Mouse (Mus musculus): ENCODE measurements around the gene Dlg4. TPM values are rescaled to one million over a fixed set of nuclear protein-coding genes. Genes with fewer than 3 reads are reported as not detected.
"Not testable (repeated sequence)": the region's sequence is repeated elsewhere in the genome, so short reads cannot be mapped to it uniquely, and the experiment has no call there.

Gene Dlg4
- polyA plus RNA-seq, 1 experiment from 2014 or later: 48.1 TPM

DNA sequence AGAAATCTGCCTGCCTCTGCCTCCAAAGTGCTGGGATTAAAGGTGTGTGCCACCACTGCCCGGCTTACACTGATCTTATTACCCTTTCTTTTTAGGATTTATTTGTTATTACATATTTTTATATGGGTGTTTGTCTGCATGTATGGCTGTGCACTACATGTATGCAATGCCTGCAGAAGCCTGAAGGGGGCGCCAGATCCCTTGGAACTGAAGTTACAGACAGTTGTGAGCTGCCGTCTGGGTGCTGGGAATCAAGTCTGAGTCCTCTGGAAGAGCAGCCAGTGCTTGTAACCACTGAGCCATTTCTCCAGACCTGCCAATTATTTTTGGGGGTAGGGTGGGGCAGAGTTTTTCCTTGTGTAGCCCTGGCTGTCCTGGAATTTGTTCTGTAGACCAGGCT is 46.3 kb downstream of the Dlg4 start:
- TF ChIP-seq CTCF (IDR thresholded peaks at IDR 0.05): peak; percentile 41
- DNase-seq (ENCODE audit: low read depth, low spot score) (no peak), ATAC-seq (no peak)
- CTCF ChIA-PET: interaction anchor here (1.1 to 1.6 kb wide), 2 partner anchors 12 to 150 kb away, joined by 3 to 4 read pairs; no protein-coding TSS in a partner anchor
- POLR2A ChIA-PET: no interaction called here
- in situ Hi-C loops (cut with MboI; ENCODE audit: low pct_unique_long_range_greater_than_20kb): loop anchor here (5.0 kb wide), 1 partner anchor 39 kb away; no protein-coding TSS in a partner anchor
- H3K27me3 ChIP-seq: peaks cover 11% of the 10 kb centered on the region

DNA sequence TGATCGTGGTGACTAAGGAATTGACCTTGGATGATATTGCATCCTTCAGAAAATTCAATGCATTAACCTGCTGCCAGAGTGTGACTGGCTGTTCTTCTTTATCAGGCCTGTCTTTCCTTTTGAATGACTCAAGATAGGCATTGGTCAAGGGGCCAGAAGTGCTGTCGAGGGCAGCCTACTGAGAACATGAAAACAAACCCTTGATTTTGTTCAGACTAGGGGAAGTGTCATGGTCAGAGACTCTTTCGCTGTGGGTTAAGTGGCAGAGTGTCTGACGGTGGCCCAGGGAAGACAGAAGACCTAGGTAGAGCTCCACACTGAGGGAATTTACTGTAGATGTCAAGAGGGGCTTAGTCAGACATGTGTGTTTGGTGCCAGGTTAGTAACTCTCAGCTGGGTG is 50.0 kb downstream of the Dlg4 start:
- ATAC-seq (no peak), DNase-seq (ENCODE audit: low read depth, low spot score) (no peak)
- CTCF ChIA-PET: no interaction called here
- in situ Hi-C loops (cut with MboI; ENCODE audit: low pct_unique_long_range_greater_than_20kb): no loop called here
- peaks cover 7% of the 10 kb centered on the region for H3K27me3 ChIP-seq
- no peak for TF ChIP-seq CTCF (IDR thresholded peaks at IDR 0.05)
- POLR2A ChIA-PET: no interaction called here

- ATAC-seq (no peak), DNase-seq (ENCODE audit: low read depth, low spot score) (no peak)
- in situ Hi-C loops (cut with MboI; ENCODE audit: low pct_unique_long_range_greater_than_20kb): no loop called here
- ChIA-PET POLR2A (no interaction called here), CTCF (no interaction called here)
- TF ChIP-seq CTCF (IDR thresholded peaks at IDR 0.05): no peak
- H3K27me3 ChIP-seq: peaks cover 9% of the 10 kb centered on the region
Observed at GRCm38 (mm10) chr11:70068245-70068644, 51.5 kb downstream of the Dlg4 start.

DNA sequence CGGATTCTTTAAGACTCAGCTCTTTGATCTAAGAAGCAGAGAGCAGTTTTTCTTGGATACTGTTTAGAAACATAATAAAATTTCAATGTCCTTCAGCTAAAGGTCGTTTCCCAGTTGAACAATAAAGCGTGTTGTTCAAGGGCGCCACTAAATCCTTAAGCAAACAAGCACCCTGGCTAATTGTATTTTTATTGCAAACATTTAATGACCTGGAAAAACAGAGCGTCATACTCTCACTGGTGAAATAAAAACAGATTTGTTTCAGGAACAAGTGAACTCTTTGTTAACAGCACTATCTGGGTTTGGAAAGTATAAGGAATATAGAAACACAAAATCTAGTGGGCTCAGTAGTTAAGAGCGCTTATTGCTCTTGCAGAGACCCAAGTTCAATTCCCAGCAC is 53.3 kb downstream of the Dlg4 start:
- in situ Hi-C loops (cut with MboI; ENCODE audit: low pct_unique_long_range_greater_than_20kb): no loop called here
- CTCF ChIA-PET: interaction anchor here (1.2 kb wide), 1 partner anchor 160 kb away, joined by 5 read pairs; no protein-coding TSS in a partner anchor
- TF ChIP-seq CTCF (IDR thresholded peaks at IDR 0.05): no peak
- POLR2A ChIA-PET: interaction anchor here (0.6 to 1.1 kb wide), 2 partner anchors 10 to 241 kb away, joined by 3 to 7 read pairs; no protein-coding TSS in a partner anchor
- DNase-seq (ENCODE audit: low read depth, low spot score): peak; percentile 33
- H3K27me3 ChIP-seq: peaks cover 10% of the 10 kb centered on the region
- no peak for ATAC-seq

DNA sequence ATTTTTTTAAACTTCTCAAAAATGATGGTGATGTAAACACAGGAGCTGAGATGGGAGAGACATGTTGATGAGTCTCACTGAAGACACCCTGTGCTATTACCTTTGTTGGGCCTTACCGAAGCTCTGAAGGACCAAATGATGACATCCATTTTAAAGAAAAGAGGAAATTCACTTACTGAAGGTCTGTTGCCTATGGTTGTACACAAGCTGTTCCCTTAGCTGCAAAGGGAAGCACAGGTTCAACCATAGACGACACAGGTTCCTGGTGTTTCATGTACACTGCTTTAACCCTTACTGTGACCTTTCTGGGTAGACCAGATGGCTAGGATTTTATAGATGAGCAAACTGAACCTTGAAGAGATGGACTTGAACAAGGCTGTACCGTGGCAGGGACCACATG is 53.9 kb downstream of the Dlg4 start:
- POLR2A ChIA-PET: not testable (repeated sequence)

DNA sequence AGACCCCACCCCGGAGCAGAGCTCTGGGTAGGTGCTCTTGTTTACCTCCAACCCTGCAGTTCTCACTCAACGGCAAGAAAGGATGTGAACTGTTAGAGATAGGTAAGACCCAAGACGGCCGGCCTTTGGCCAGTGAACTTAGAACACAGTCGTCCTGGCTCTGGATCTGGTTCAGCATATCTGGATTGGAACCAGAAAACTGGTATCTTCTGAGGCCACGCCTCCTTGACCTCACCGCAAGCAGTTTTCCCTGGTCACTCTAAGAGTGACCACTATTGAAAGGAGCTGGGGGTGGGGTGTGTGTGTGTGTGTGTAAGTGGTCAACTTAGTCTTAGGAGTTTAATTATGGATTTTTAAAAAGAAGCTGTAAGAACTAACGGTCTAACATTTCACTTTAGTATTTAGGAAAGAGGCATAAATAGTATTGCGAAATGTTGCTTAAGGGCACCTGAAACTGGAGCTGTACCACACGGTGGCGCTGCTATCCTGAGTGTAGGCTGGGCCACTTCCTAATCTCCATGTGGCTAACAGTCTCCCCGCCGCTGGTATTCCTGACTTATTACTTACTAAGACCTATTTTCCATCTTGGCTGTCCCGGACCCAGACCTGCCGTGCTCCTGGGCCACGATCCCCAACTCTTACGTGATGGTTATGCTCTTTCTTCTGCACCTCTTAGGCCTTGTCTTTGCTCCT is 57.8 kb downstream of the Dlg4 start:
- ChIA-PET CTCF (interaction anchor here (0.9 to 2.1 kb wide), 8 partner anchors 11 to 129 kb away, joined by 3 to 8 read pairs (median 3); no protein-coding TSS in a partner anchor), POLR2A (no interaction called here)
- ATAC-seq (no peak), DNase-seq (ENCODE audit: low read depth, low spot score) (peak; percentile 25)
- peaks cover 7% of the 10 kb centered on the region for H3K27me3 ChIP-seq
- in situ Hi-C loops (cut with MboI; ENCODE audit: low pct_unique_long_range_greater_than_20kb): no loop called here
- peak; percentile 88 for TF ChIP-seq CTCF (IDR thresholded peaks at IDR 0.05)

More for the DNA sequence above, 53.9 kb downstream of the Dlg4 start:
- ATAC-seq; H3K27me3 ChIP-seq; DNase-seq (ENCODE audit: low read depth, low spot score); in situ Hi-C loops (cut with MboI; ENCODE audit: low pct_unique_long_range_greater_than_20kb): not testable (repeated sequence)
- CTCF ChIA-PET: interaction anchor here (0.7 to 1.2 kb wide), 3 partner anchors 43 to 160 kb away, joined by 3 to 5 read pairs (median 4); no protein-coding TSS in a partner anchor

DNA sequence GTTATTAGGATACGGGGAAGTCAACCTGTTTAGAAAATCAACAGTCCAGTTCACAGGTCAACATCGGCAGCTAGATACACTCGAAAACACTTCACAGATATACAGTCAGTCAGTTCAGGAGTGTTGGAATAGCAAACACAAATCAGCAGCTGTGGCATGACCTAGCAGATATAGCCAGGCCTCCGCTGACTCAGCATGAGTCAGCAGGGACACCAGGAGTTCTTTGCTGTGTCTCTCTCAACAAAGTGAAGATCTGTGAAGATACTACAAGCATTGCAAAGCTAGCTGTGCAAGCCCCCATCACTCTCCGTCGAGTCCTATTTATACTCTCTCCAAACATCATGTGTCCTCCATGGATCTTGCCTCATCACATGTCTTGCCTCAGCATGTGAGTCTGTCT is 58.8 kb downstream of the Dlg4 start:
- no peak for TF ChIP-seq CTCF (IDR thresholded peaks at IDR 0.05)
- CTCF ChIA-PET: interaction anchor here (0.9 to 1.1 kb wide), 4 partner anchors 9 to 141 kb away, joined by 3 to 4 read pairs (median 4); no protein-coding TSS in a partner anchor
- no peak for DNase-seq (ENCODE audit: low read depth, low spot score)
- ATAC-seq: no peak
- POLR2A ChIA-PET: interaction anchor here (0.6 kb wide), 1 partner anchor 117 kb away, joined by 4 read pairs; no protein-coding TSS in a partner anchor
- in situ Hi-C loops (cut with MboI; ENCODE audit: low pct_unique_long_range_greater_than_20kb): no loop called here
- H3K27me3 ChIP-seq: peaks cover 7% of the 10 kb centered on the region

- CTCF ChIA-PET: no interaction called here
- TF ChIP-seq CTCF (IDR thresholded peaks at IDR 0.05): no peak
- in situ Hi-C loops (cut with MboI; ENCODE audit: low pct_unique_long_range_greater_than_20kb): no loop called here
- H3K27me3 ChIP-seq: peaks cover 7% of the 10 kb centered on the region
- ATAC-seq (no peak), DNase-seq (ENCODE audit: low read depth, low spot score) (no peak)
- POLR2A ChIA-PET: no interaction called here
Observed at GRCm38 (mm10) chr11:70077441-70077840, 60.7 kb downstream of the Dlg4 start.

GRCm38 (mm10) chr11:70079175-70079574 is 62.4 kb downstream of the Dlg4 start:
- peaks cover 8% of the 10 kb centered on the region for H3K27me3 ChIP-seq
- in situ Hi-C loops (cut with MboI; ENCODE audit: low pct_unique_long_range_greater_than_20kb): no loop called here
- DNase-seq (ENCODE audit: low read depth, low spot score) (no peak), ATAC-seq (no peak)
- ChIA-PET CTCF (no interaction called here), POLR2A (no interaction called here)
- no peak for TF ChIP-seq CTCF (IDR thresholded peaks at IDR 0.05)

DNA sequence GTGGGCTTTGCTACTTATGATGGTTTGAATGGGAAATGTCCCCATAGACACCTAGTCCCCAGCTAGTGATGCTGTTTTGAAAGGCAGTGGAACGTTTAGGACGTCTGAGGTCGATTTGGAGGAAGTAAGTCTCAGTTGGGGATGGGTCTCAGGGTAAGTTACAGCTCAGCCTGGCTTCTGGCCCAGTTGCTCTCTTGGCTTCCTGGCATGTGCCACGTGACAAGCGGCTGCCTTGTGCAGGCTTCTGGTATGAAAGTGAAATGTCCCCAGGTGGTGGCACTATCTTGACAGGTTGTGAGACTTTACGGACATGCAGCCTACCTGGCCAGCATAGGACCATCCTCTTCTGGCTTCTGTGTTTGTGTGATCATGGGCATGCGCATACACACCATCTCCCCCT is 63.2 kb downstream of the Dlg4 start:
- no peak for TF ChIP-seq CTCF (IDR thresholded peaks at IDR 0.05)
- no peak for DNase-seq (ENCODE audit: low read depth, low spot score)
- in situ Hi-C loops (cut with MboI; ENCODE audit: low pct_unique_long_range_greater_than_20kb): no loop called here

GRCm38 (mm10) chr11:70080803-70081590 is 64.3 kb downstream of the Dlg4 start:
- in situ Hi-C loops (cut with MboI; ENCODE audit: low pct_unique_long_range_greater_than_20kb): no loop called here
- ChIA-PET CTCF (no interaction called here), POLR2A (no interaction called here)
- no peak for TF ChIP-seq CTCF (IDR thresholded peaks at IDR 0.05)
- H3K27me3 ChIP-seq: peaks cover 8% of the 10 kb centered on the region
- ATAC-seq: no peak
- DNase-seq (ENCODE audit: low read depth, low spot score): no peak

More for the DNA sequence above, 63.2 kb downstream of the Dlg4 start:
- ChIA-PET POLR2A (no interaction called here), CTCF (no interaction called here)
- H3K27me3 ChIP-seq: peaks cover 8% of the 10 kb centered on the region
- ATAC-seq: no peak
